Mouse (Mus musculus) induced T-regulatory cell, adult 2 months (primary cell): ENCODE data around the gene Gpr39.

Experiments used
- DNase-seq: peaks from one replicate; pipeline ENCODE4 v3.0.0-alpha.2; 2012; ENCODE audit warnings: low read depth

Gpr39 gene

GRCm38 (mm10) chr1:125694338-125694737, 17.5 kb downstream of the Gpr39 start:
- no peak for DNase-seq

- DNase-seq: no peak
Measured at GRCm38 (mm10) chr1:125701101-125701590, 24.4 kb downstream of the Gpr39 start.

- DNase-seq: no peak
Measured at GRCm38 (mm10) chr1:125701773-125702172, 25.0 kb downstream of the Gpr39 start.

DNA sequence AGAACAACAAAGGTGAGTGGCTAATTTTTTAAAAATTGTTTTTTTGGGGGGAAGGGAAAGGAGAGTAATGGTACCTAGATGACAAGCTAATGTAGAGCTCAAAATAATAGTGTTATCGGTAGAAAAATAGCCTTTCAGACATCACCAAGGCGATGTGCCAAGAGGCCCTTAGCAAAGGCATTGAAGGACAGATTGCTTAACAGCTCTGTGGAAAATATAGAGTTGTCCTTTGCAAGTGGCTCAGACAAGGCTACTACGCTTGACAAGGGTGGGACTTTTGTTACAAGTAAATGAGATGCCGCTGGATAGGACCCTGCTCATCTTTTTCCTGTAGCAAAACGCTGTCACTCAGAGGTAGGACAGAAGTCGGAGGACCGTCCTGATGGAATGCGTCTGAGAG, 25.5 kb downstream of the Gpr39 start:
- DNase-seq: no peak

GRCm38 (mm10) chr1:125705412-125705811, 28.6 kb downstream of the Gpr39 start:
- DNase-seq: no peak

GRCm38 (mm10) chr1:125715286-125715685, 38.5 kb downstream of the Gpr39 start:
- no peak for DNase-seq

- no peak for DNase-seq
Measured at GRCm38 (mm10) chr1:125716241-125716640, 39.4 kb downstream of the Gpr39 start.

GRCm38 (mm10) chr1:125717906-125718305, 41.1 kb downstream of the Gpr39 start:
- DNase-seq: no peak

DNA sequence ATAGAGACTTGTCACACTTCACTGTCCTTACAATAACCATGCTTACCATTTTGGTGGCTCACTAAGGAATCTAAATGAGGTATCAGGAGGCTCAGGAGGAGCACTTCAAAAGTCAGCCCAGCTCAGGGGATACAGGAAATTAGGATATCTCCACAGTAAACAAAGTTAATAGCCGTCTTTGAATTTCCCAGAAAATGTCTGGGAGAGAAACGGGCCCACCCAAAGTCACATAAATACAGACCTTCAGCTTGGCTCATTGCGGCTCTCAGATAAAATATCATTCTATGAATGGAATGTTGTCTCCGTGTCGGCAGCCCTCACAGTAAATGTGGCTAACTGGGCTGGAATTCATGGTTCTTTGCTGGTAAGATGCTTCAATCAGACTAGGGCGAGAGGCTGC, 42.3 kb downstream of the Gpr39 start:
- no peak for DNase-seq

GRCm38 (mm10) chr1:125721104-125721758, 44.4 kb downstream of the Gpr39 start:
- DNase-seq: no peak

GRCm38 (mm10) chr1:125724304-125724703, 47.5 kb downstream of the Gpr39 start:
- no peak for DNase-seq

DNA sequence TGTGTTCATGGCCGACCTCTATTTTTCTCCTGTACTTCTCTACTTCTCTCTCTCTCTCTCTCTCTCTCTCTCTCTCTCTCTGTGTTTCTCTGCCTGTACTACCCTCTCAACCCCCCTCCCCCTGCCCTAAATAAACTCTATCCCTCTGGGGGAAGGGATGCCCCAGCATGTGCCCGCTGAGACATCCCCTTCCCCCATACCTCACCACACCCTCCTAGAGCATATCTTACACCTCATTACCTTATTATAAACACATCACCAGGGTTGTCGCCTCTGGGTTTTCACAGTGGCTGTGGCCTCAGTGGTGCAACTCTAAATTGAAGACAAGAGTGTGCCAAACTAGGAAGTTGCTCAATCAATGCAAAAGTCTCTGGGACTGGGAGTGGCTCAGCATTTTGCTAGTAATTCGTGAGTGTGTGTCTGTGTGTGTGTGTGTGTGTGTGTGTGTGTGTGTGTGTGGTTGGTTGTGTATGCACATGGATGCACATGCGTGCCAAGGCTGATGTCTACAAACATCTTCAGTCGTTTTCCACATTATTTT, 52.3 kb downstream of the Gpr39 start:
- DNase-seq: no peak

- DNase-seq: no peak
Measured at GRCm38 (mm10) chr1:125729731-125730536, 53.1 kb downstream of the Gpr39 start.

DNA sequence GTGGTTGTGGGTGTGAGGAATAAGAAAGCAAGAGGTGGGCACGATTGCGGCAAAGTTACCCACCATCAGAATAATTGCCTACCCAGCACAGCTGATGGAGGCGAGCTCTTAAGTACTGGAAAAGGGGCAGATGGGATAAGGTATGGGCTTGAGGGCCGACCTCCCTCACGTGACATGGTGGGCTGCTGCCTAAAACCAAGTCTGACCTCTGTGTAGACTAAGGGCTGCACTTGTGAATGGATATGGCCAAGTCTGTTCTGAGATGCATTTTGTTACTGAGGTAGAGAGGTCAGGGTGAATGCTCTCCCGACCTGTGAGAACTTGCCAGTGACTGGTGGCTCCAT, 53.7 kb downstream of the Gpr39 start:
- no peak for DNase-seq

DNA sequence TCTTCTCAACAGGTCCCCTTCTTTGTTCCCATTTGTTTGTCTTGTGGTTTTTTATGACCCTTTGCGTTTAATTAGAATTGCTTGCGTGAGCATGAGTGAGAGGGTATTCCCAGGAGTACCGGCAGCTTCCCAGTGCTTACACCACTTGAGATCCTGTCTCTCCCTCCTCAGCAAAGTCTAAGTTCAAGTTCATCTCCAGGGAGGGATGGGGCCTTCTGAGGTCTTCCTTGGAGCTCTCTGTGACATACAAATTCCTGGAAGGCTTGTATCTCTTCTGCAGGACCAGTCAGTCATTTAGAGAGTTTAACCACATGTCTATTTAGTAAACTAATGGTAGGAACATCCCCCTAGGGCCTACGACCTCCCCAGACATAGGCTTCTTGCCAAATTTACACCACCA, 55.1 kb downstream of the Gpr39 start:
- no peak for DNase-seq

- no peak for DNase-seq
Measured at GRCm38 (mm10) chr1:125744766-125745165, 68.0 kb downstream of the Gpr39 start.

DNA sequence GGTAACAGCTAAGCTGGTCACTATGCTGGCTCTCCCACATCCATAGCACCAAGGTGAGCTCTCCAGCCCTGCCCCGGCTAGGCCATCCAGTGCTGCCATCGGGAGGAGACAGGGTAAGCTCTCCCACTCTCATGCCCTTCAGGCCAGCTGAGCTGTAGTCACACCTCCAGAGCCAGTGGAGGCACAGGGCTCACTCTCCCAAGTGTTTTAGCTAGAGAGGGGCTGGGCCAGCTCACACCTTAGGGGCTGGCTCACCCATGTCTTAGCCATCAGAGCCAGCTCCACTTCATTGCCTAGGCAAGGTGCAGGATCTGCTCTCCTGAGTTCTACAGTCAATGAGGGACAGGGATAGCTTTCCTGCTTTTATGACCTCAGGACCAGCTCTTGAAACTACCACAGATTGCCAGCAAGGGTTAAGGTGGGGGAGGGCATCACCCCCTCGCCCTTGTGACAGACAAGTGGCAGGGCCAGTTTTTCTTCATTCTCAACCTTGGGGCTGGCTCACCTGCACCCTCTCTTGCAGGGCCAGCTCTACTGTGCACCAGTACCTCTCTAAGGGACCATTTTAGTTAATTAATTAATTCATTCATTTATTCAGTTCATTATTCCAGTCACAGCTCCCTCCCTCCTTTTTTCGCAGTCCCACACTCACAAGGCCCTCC, 78.7 kb downstream of the Gpr39 start:
- no peak for DNase-seq

GRCm38 (mm10) chr1:125759972-125760695, 83.3 kb downstream of the Gpr39 start:
- no peak for DNase-seq

GRCm38 (mm10) chr1:125760696-125761025, 83.9 kb downstream of the Gpr39 start:
- DNase-seq: no peak

- no peak for DNase-seq
Measured at GRCm38 (mm10) chr1:125762076-125762475, 85.3 kb downstream of the Gpr39 start.

DNA sequence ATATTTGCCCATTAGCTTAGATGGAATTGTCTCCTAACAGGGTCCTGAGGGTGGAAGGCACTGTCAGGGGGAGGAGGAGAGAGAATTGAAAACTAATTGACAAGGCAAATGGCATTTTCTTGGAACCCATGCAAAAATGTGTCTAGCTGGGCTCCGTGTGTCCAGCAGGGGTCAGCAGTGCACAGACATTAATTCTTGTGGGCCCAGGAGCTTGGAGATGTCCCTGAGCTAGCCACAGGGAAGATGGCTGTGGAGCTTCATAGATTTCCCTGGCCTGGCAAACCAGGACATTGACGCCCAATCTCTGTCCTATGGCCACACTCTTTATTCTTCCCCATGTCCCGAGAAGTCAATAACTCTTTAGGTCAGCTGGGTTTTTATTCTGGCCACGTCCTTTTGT, 113.0 kb downstream of the Gpr39 start:
- DNase-seq: peak; percentile 1

- DNase-seq: no peak
Measured at GRCm38 (mm10) chr1:125800506-125800905, 123.7 kb downstream of the Gpr39 start.
